25 mouse cellular contexts compared by ENCODE assay signal in genomic region chr9:51926629-51927028, GRCm38 (mm10). TPM values are rescaled to one million over a fixed set of nuclear protein-coding genes. Genes with fewer than 3 reads are reported as not detected.
DNase-seq lines count a peak whose midpoint lies in the region; ATAC-seq and TF ChIP-seq lines count a peak whose summit lies in the region.
"Had no signal": no experiment of that assay in that cellular context is flagged by ENCODE, and none has a peak within 500 bp of the region (broad histone marks: within the 10 kb centered on the region; RNA-seq: fewer than 3 reads in every experiment).

No protein-coding gene starts in this region.

- no peak for ATAC-seq in liver, embryonic 14.5 days (ENCODE audit: insufficient read depth)
- ATAC-seq in midbrain, embryonic 14.5 days (ENCODE audit: low FRiP score, low TSS enrichment), result no peak
- ATAC-seq: activated CD4-positive, CD25-positive, alpha-beta regulatory T cell, adult 4 months; CD4-positive, CD25-positive, alpha-beta regulatory T cell, adult 4 months; forebrain, embryonic 14.5 days; forebrain, postnatal 0 days had no signal

- peak in 1 of 3 experiments; percentile 10 for DNase-seq in liver, embryonic 14.5 days (ENCODE audit: low read depth in 3 of 3, low spot score in 3 of 3)
- DNase-seq in liver, result no peak
- DNase-seq in c-Kit-positive CD71-positive TER-119-negative erythroid progenitor cells, embryonic 14.5 days (ENCODE audit: low read depth), result peak; percentile 17
- DNase-seq in limb, embryonic 10.5 days (ENCODE audit: low spot score), result peak; percentile 18
- DNase-seq in spleen, postnatal 36 days (ENCODE audit: low spot score in 2 of 2), result no peak
- no peak for DNase-seq in midbrain, embryonic 14.5 days
- DNase-seq: adrenal gland, adult 8-10 months; adrenal gland, postnatal 25 days; cerebellum, adult 11 months; cerebellum, adult 2 months; cerebellum, adult 9-11 months; cerebellum, postnatal 25 days; forebrain, postnatal 0 days; gastrocnemius, postnatal 25 days; heart, adult 2 months; heart, postnatal 14 days; heart, postnatal 4 days had no signal

- no peak overlapping the region for H3K9ac ChIP-seq in liver, embryonic 14.5 days (replicated peaks)
- H3K9ac ChIP-seq in midbrain, embryonic 14.5 days (replicated peaks; ENCODE audit: low read length), result no peak overlapping the region
- H3K9ac ChIP-seq: embryonic facial prominence, embryonic 12.5 days; embryonic facial prominence, embryonic 15.5 days; forebrain, postnatal 0 days; heart, embryonic 13.5 days; hindbrain, embryonic 14.5 days had no signal

- no peak overlapping the region for H3K4me3 ChIP-seq in liver, embryonic 14.5 days (ENCODE audit: insufficient read depth in 1 of 2, low read depth in 2 of 2, low read length in 2 of 2)
- H3K4me3 ChIP-seq in limb, embryonic 10.5 days, result no peak overlapping the region
- H3K4me3 ChIP-seq in midbrain, embryonic 14.5 days (replicated peaks; ENCODE audit: low read depth, low read length), result no peak overlapping the region
- H3K4me3 ChIP-seq: embryonic facial prominence, embryonic 12.5 days; embryonic facial prominence, embryonic 15.5 days; heart, adult 2 months; heart, embryonic 10.5 days; heart, embryonic 13.5 days had no signal

- no peak overlapping the region for H3K4me2 ChIP-seq in liver, embryonic 14.5 days (ENCODE audit: low read depth)
- no peak overlapping the region for H3K4me2 ChIP-seq in midbrain, embryonic 14.5 days (ENCODE audit: low read length)
- H3K4me2 ChIP-seq: embryonic facial prominence, embryonic 12.5 days; embryonic facial prominence, embryonic 15.5 days; heart, embryonic 13.5 days; hindbrain, embryonic 14.5 days had no signal

- WGBS in liver, embryonic 14.5 days (ENCODE audit: insufficient replicate concordance), result 67% methylated on average over 8 of the region's 8 CpGs
- 94% methylated on average over 8 of the region's 8 CpGs for WGBS in limb, embryonic 10.5 days
- WGBS in midbrain, embryonic 14.5 days, result 96% methylated on average over 8 of the region's 8 CpGs

- no peaks in the 10 kb centered on the region for H3K36me3 ChIP-seq in liver, embryonic 14.5 days (replicated peaks; ENCODE audit: control insufficient read depth, insufficient read depth, low read depth)
- H3K36me3 ChIP-seq in limb, embryonic 10.5 days, result no peaks in the 10 kb centered on the region
- H3K36me3 ChIP-seq in midbrain, embryonic 14.5 days (ENCODE audit: control insufficient read depth, insufficient read depth, low read length), result no peaks in the 10 kb centered on the region
- H3K36me3 ChIP-seq: embryonic facial prominence, embryonic 12.5 days; embryonic facial prominence, embryonic 15.5 days; heart, embryonic 10.5 days; heart, embryonic 13.5 days had no signal

- H3K4me1 ChIP-seq in liver, embryonic 14.5 days (replicated peaks; ENCODE audit: control insufficient read depth in 2 of 2, insufficient read depth in 2 of 2, low read length in 1 of 2), result no peaks in the 10 kb centered on the region; a peak in 2 of 4 replicates
- H3K4me1 ChIP-seq in limb, embryonic 10.5 days, result peaks cover 19% of the 10 kb centered on the region
- no peaks in the 10 kb centered on the region for H3K4me1 ChIP-seq in midbrain, embryonic 14.5 days (ENCODE audit: control insufficient read depth, insufficient read depth, low read length)

- TF ChIP-seq EP300 in liver, embryonic 14.5 days (IDR thresholded peaks at IDR 0.05; ENCODE audit: low read depth), result 0 out of 2 replicates have a peak, but pooled peaks have one; percentile 6

- no peaks in the 10 kb centered on the region for H3K9me3 ChIP-seq in liver, embryonic 14.5 days (ENCODE audit: control insufficient read depth, low read length)
- no peaks in the 10 kb centered on the region for H3K9me3 ChIP-seq in limb, embryonic 10.5 days (replicated peaks)
- H3K9me3 ChIP-seq in midbrain, embryonic 14.5 days (ENCODE audit: control insufficient read depth, low read length), result no peaks in the 10 kb centered on the region
- H3K9me3 ChIP-seq: embryonic facial prominence, embryonic 12.5 days; embryonic facial prominence, embryonic 15.5 days; heart, embryonic 10.5 days; heart, embryonic 13.5 days had no signal

- H3K27me3 ChIP-seq in liver, embryonic 14.5 days (ENCODE audit: control insufficient read depth, insufficient read depth, low read length), result no peaks in the 10 kb centered on the region
- no peaks in the 10 kb centered on the region for H3K27me3 ChIP-seq in limb, embryonic 10.5 days (ENCODE audit: low read depth, poor library complexity, severe bottlenecking)
- no peaks in the 10 kb centered on the region for H3K27me3 ChIP-seq in midbrain, embryonic 14.5 days (ENCODE audit: control insufficient read depth, insufficient read depth, low read length)
- H3K27me3 ChIP-seq: embryonic facial prominence, embryonic 12.5 days; embryonic facial prominence, embryonic 15.5 days had no signal

- no peak overlapping the region for H3K27ac ChIP-seq in liver, embryonic 14.5 days
- H3K27ac ChIP-seq in limb, embryonic 10.5 days, result no peak overlapping the region
- H3K27ac ChIP-seq in midbrain, embryonic 14.5 days (replicated peaks; ENCODE audit: low read depth, low read length), result no peak overlapping the region
- H3K27ac ChIP-seq: heart, adult 2 months; heart, embryonic 10.5 days; heart, embryonic 13.5 days; hindbrain, embryonic 14.5 days had no signal

- no peak for TF ChIP-seq CTCF in liver, embryonic 14.5 days (IDR thresholded peaks at IDR 0.05; ENCODE audit: low read depth)

RNA-seq across cellular contexts. Expression of gene Fdx1, which starts 36.7 kb away (rescaled TPM):
- 8.6 and 12.0 TPM in 2 replicates for polyA plus RNA-seq in liver, embryonic 14.5 days (2012; rRNA removed)
- polyA plus RNA-seq in liver, embryonic 14.5 days (2014; fragmentation: Nextera tagmentation; extraction: Ambion mirVana), result 35.6 and 36.4 TPM in 2 replicates
- polyA plus RNA-seq in limb, embryonic 10.5 days (2016; fragmentation: Nextera tagmentation; extraction: Ambion mirVana), result 53.5 and 66.9 TPM in 2 replicates
- 43.0 and 48.9 TPM in 2 replicates for polyA plus RNA-seq in midbrain, embryonic 14.5 days (2014; fragmentation: Nextera tagmentation; extraction: Ambion mirVana)

Comparison
In these comparisons a context has a peak if more than half of its experiments do, and no peak if none do; other contexts are left out.
1. DNase-seq: peak in c-Kit-positive CD71-positive TER-119-negative erythroid progenitor cells, embryonic 14.5 days (single experiment) and limb, embryonic 10.5 days (single experiment); none in liver (single experiment), spleen, postnatal 36 days (0 of 2) and midbrain, embryonic 14.5 days (single experiment).